Mouse (Mus musculus) brain, adult 10 weeks (tissue): ENCODE data around the gene Cd207. TPM values are rescaled to one million over a fixed set of nuclear protein-coding genes. Genes with fewer than 3 reads are reported as not detected.

Source experiments
- polyA plus RNA-seq: library from polyadenylated mRNA; stranded (reverse); fragments of 350-450 nt; fragmentation: Illumina TruSeq; extraction: RNeasy Lipid Tissue Mini Kit (QIAGEN cat#74804); gene quantifications from one replicate; pipeline ENCODE4 v1.2.3, GENCODE M21; 2015; ENCODE audit warnings: low read depth, low replicate concordance

The Cd207 gene
- polyA plus RNA-seq, result not detected

GRCm38 (mm10) chr6:83677757-83678156, at the start of gene Cd207:
Cd207 (minus strand) TSS chr6:83677857.

GRCm38 (mm10) chr6:83711067-83711675, 33.5 kb upstream of the Cd207 start, which contains the start of gene Vax2:
Vax2 (plus strand) TSS chr6:83711264.

GRCm38 (mm10) chr6:83656087-83656486, 21.6 kb downstream of the Cd207 start, which contains the start of gene Clec4f:
Clec4f (minus strand) TSS chr6:83656187.

Other genes with a start within 250 kb of the Cd207 start
- 11.8 TPM for gene Tet3, start 218.8 kb downstream of the Cd207 start, polyA plus RNA-seq
- gene Dguok, start 170.9 kb downstream of the Cd207 start, polyA plus RNA-seq, result 35.0 TPM
- gene Actg2, start 141.6 kb downstream of the Cd207 start, polyA plus RNA-seq, result not detected
- gene Stambp, start 105.1 kb downstream of the Cd207 start, polyA plus RNA-seq, result 33.7 TPM
- gene Clec4f, start 21.7 kb downstream of the Cd207 start, polyA plus RNA-seq, result not detected
- gene Vax2, start 33.4 kb upstream of the Cd207 start, polyA plus RNA-seq, result not detected
- not detected for gene Atp6v1b1, start 65.1 kb upstream of the Cd207 start, polyA plus RNA-seq
- not detected for gene Ankrd53, start 84.8 kb upstream of the Cd207 start, polyA plus RNA-seq
- 31.9 TPM for gene Tex261, start 98.0 kb upstream of the Cd207 start, polyA plus RNA-seq
- gene Nagk, start 117.1 kb upstream of the Cd207 start, polyA plus RNA-seq, result 56.7 TPM
- 65.2 TPM for gene Paip2b, start 153.9 kb upstream of the Cd207 start, polyA plus RNA-seq
- 71.8 TPM for gene Zfp638, start 189.3 kb upstream of the Cd207 start, polyA plus RNA-seq